Mouse (Mus musculus): ENCODE measurements around the gene Syce2.
"Not testable (repeated sequence)": the region's sequence is repeated elsewhere in the genome, so short reads cannot be mapped to it uniquely, and the experiment has no call there.

The Syce2 gene

DNA sequence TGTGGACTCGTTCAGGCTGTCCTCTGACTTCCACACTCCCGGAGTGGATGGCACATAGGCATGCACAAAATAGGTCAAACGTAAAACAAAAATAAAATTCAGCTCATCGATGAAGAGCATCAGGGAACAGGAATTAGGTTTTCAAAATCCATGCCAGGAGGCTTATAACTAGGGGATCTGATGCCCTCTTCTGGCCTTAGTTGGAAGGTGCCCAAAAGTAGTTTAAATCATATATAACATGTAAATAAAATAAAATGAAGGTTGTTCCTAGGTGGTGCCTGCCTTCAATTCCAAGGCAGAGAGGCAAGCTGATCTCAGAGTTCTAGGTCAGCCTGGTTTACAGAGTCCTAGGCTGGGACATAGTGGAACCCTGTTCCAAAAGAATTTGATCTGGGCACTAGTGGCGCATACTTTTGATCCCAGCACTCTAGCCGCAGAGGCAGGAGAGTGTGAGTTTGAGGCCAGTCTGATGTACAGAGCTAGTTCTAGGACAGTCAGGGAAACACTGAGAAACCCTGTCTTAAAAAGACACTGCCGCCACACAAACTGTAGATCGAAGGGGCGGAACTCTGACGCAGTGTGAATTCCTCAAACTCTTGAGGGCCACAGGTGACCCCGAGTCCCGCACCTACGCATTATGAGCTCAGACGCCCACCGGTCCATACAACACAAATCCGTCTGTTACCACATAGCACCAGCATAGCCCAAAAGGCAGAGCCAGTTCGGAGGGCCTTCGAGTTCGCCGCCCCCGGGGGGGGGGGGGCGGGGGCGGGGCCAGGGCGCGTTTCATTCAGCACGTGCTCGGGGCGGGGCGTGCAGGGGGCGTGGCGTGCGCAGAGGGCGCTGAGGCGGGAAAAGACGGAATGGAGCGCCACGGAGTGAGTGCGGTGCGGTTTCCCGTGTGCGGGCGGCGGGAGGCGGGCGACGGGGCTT lies at the start of gene Syce2:
Syce2 (plus strand) TSS at position 736 of the 933 bp plus-strand sequence.
- DNase-seq: peak; percentile 39 to 70

DNA sequence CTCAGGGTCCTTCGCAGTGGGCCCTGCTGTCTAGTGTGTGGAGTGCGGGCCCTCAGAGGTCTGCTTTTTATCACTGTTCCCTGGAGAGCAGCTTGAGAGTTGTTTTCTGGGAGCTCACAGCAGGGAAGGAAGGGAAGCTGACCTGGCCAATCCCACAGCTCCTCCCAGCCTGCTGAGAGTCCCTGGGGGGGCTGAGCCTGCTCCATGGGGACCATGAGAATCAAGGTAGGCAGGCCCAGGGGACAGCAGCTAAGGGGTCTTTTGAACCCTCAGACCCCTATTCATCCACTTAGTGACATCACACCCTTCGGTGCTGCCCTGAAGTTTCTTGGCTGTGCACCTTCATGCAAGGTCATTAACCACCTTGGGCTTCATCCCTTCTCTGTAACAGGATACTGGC lies 49.2 kb upstream of the Syce2 start, which contains the start of gene Dand5:
Dand5 (minus strand) TSS at position 101 of the 400 bp plus-strand sequence.
- DNase-seq: no peak

DNA sequence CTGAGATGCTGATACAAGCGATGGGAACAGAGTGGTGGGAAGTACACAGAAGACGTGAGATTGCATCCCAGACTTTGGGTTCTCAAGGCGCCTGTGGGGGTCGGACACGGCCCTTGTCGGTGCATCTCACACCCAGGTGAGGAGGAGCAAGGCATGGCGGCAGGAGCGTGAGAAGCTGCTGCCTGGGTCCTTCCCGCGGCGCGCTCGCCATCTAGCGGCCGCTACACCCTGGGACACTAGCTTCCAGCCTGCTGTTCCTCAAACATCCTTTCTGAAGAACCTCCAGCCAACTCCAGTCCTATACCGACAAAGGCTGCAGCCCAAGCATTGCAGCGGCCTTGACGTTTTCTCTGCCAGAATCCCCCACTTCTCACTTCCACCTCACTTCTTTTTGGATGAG lies 48.3 kb upstream of the Syce2 start:
- DNase-seq: peak; percentile 74 to 79

DNA sequence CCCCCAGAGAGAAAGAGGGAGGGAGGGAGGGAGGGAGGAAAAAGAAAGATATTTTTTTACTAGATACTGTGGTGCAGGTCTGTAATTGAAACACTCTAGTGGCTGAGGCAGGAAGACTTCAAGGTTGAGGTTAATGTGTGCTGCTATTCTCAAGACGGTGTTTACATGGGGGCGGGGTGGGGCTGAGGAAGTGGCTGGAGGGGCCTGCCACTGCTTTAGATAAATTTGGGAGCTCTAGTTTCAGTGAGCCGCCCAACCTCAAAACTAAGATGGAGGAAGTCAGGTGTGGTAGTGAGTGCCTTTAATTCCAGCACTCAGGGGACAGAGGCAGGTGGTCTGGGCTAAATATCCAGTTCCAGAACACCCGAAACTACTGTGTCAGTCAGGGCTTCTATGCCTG lies 46.3 kb upstream of the Syce2 start:
- DNase-seq: no peak

DNA sequence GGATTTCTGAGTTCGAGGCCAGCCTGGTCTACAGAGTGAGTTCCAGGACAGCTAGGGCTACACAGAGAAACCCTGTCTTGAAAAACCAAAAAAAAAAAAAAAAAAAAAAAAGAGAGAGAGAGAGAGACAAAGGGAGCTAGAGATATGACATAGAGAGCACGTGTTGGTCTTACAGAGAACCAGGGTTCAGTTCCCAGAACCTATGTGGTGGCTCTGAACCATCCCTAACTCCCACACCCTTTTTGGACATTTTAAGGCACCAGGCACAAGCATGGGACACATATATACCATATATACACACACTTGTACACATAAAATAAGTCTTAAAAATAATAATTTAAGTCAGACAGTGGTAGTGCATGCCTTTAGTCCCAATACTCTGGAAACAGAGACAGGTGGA lies 45.4 kb upstream of the Syce2 start:
- DNase-seq: not testable (repeated sequence)

DNA sequence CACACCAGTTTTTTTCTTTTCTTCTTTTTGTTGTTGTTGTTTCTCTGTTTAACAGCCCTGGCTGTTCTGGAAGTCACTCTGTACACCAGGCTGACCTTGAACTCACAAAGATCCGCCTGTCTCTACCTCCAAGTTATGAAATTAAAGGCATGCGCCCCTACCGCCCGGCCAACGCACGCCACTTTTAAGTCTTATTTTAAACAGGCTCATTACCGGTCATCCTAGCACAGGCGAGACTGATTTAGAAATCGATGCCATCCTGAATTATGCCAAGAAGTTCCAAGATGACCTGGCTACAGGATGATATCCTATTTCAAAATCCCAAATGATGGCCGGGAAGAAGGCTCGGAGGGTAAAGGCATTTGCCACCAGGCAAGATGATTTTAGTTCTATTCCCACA lies 40.4 kb upstream of the Syce2 start, which contains the start of gene Gadd45gip1:
Gadd45gip1 (plus strand) TSS at position 33 of the 400 bp plus-strand sequence.
- DNase-seq: peak; percentile 38 to 40

DNA sequence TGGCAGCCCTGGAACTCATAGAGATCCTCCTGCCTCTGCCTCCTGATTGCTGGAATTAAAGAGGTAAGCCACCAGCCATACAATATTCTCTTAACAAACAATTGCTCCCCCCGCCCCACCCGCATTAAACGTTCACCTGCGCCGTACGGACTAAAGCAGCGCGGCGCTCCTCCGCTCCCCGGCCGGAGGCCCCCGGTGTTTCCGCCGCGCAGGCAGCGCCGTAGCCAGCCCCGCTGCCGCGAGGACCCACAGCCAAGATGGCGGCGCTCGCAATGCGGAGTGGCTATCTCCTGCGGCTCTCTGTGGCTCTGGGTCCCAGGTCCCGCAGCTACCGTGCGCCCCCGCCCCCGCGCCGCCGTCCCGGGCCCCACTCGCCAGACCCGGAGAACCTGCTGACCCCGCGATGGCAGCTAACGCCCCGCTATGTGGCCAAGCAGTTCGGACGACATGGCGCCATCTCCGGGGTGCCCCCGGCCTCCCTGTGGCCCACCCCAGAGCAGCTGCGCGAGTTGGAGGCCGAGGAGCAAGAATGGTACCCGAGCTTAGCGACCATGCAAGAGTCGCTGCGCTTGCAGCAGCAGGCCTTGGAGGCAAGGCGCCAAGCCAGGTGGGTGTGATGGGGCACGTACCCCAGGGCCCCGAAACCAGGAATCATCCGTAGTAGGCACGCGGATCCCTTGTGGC lies 39.7 kb upstream of the Syce2 start:
- peak; percentile 81 to 86 for DNase-seq

DNA sequence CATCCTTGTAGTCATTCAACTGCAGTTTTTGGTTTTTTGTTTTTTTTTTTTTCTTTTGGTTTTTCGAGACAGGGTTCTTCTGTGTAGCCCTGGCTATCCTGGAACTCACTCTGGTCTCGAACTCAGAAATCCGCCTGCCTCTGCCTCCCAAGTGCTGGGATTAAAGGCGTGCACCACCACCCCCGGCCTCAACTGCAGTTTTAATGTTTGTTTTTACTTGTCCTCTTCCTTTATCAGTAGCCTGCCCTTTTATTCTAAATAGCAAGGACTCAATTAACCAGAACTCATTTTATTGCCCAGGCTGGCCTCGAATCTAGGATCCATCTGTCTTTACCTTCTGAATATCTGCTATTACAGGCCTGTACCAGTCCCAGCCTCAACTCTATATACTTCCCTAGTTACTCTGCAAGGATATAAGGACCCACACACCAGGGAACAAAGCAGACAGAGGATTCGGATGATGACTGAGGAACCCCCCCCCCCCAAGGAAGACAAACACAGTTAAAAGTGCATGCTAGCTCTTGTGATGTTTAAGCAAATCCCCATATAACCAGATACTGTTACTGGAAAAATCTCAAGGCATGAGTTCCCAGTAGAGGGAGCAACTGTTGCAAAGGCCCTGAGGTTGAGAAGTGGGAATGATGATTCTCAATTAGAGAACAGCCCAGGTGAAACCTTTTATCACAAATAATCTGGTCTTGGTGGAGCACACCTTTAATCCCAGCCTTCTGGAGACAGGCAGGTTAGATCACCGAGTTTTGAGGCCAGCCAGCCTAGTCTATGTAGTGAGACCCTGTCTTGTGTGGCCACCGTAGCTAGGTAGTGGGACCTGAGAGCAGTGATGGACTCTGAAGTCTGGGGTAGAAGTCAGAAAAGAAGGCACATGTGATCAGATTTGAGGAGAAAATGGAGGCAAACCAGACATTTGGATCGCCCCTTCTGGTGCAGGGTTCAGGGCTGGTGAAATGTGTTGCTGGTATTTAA lies 38.9 kb upstream of the Syce2 start:
- peak in 1 of 2 experiments; percentile 7 for DNase-seq

DNA sequence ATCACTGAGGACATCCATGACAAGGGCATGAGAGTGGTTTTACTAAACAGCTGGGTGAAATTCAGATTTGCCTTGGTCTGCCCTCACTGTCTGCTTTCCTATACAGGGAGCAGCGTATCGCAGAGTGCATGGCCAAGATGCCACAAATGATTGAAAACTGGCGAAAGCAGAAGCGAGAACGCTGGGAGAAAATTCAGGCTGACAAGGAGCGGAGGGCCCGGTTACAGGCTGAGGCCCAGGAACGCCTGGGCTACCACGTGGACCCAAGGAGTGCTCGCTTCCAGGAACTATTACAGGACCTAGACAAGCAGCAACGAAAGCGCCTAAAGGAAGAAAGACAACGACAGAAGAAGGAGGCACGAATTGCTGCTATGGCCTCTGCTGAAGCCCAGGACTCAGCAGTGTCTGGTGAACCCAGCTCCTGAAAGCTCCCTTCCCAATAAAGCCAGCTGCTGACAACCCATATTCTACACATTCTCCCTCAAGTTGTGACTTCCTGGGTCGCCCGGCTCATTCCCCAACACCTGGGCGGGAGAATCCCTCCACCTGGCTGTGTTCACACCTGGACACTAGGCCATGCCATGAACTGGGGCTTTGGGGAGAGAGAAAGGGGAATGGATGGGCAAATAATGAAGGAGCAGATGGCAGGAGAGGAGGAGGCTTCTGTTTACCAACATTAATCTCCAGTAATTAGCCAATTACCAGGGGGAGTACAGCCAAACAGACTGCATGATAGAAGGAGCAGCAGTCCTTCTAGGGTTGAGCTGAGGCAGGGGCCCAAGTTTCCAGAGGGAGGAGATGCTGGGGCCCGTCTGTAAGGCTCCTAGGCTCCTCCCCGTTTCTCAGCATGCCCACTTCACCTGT lies 37.7 kb upstream of the Syce2 start:
- peak in 1 of 2 experiments; percentile 17 for DNase-seq

DNA sequence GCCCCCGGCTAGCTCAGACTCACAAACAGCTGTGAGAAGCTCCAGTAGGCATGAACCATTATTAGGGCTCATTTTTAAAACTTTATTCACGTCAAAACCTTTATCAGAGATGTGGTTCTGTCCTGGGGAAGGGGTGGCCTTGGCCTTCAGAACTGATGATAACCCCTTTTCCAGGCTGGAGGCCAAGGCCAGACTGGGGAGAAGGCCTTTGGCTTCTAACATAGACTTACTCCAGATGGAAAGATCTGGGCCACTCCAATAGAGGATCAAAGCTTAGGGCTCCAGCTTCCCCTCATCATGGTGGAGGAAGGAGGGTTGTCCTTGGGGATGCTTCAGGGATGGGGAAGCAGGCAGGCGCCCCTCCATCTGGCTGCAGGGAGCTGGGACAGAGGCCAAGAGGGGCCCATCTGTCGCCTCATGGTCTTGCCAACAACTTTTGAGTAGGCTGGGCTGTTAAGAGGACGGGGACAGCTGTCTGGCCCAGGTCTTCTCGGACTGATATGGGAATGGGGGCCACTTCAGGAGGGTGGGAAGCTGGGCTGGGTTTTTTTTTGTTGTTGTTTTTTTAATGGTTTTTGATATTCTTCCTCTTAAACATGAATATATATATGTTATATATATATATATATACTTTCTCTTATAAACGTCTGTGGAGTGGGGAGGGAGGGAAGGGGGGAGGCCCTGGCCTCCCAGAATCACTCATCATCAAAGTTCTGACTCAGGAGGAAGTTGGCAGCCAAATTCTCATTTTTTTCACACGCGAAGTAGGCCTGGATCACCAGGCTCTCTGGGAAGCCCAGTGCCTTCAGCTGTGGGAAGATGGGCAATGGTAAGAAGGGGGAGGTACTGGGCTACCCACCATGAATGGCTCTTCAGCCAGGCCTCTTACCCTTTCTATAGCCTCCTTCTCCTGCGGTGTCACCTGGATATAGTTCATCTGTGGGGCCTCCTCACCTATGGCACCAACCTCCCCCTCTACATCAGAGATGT lies 36.8 kb upstream of the Syce2 start:
- peak; percentile 84 to 87 for DNase-seq

DNA sequence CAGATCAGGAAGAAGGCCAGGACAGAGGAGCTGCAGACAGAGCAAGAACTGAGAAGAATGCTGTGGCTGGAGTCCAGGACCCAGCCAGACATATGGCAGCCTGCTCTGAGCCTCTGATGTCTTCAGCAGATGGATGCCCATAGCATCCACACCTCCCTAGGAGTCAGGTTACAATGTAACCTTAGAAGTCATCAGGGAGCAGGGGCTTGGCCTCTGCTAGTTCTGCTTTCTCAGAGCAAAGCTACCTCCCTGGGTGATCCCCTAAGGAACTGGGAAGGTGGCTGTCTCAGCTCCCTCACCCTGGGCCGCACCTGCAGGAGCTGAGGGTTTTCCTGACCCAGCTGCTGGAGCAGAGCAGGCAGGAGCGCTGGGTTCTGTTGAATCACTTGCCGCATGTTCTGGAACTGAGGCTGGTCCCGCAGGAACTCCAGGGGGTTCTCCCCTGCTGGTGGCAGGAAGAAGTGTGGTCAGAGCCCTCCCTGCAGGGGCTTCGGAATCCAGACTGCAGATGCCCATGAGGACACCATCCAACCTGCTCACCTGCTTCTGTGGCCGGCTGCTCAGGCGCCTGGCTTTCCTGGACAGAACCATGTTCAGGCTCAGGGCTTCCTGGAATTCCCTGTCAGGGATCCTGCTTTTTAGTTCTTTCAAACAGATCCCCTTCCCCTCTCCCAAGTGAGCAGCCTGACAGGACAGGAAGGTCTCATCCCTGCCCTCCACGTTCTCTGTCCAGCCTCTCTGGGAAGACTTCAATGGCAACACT lies 34.6 kb upstream of the Syce2 start:
- DNase-seq: peak in 1 of 2 experiments; percentile 52

DNA sequence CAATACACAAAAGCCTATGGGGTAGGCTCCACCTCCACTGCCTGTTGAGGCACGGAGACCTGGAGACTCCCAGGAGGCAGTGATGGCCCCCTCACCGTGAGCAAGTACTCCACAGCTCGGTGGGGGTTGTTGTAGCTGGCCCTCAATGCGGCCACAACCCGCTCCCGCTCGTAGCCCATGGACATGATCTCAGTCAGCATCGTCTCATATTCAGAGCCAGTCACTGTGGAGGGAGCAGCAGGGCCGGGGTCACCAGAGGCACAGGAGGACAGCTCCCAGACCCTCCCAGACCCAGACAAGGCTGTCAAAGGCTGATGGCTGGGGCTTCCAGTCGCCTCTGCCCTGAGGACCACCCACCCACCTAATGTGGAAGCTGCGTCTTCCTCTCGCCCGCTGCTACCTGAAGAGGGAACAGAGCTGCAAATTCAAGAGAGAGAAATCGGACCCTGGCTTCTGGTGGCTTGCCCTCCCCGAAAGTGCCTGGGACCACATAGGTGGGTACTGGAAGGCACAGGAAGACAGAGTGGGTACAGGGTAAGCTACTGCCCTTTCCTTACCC lies 33.9 kb upstream of the Syce2 start:
- DNase-seq: no peak

DNA sequence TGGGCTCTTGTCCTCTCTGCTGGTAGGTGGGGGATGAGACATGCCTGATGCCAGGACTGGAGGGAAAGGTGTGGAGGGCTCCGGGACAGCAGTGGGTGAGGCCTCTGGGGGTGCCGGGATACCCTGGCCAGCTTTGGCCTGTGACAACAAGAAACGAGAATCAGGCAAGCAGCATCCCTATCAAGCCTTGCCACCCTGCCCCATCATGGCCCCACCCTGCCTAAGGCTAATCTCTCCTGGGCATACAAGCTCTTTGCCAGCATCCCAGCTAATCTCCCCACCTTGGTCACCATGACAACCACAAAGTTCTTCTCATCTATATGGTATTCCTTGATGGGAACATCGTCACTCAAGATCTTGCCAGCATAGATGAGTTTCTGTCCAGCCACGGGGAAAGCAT lies 33.4 kb upstream of the Syce2 start:
- no peak for DNase-seq

DNA sequence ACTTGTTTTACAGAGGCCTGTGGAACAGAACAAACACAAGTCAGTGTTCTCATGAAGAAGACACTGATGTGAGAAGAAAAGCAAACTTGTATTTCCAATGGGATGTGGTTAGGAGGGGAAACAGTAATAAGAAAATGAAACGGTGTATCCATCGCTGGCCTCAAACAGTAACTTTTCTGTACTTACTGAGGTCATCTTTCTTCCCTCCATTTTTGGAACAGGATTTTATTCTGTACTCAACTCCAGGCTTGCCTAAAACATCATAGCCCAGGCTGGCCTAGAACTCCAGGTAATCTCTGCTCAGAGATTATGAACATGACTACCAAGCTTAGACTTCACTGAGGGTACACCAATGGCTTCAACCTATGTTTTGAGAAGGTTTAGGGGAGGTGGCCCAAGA lies 32.5 kb upstream of the Syce2 start:
- no peak for DNase-seq

DNA sequence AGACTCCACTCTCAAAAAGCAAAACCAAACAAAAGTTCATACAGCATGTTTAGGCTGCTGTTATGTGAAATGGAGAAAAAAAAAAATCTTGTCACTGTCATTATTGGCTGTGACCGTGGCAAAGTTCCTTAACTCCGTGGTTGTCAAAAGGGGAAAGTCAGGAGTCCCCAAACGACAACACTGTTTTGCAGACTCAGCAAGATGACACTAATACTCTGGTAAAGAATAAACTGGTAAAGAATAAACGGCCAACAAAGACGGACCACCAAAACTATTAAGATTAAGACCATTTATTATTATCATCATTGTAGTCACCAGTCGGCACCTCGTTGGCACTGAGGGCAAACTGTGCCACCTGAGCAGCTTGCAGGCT lies 32.0 kb upstream of the Syce2 start:
- no peak for DNase-seq

DNA sequence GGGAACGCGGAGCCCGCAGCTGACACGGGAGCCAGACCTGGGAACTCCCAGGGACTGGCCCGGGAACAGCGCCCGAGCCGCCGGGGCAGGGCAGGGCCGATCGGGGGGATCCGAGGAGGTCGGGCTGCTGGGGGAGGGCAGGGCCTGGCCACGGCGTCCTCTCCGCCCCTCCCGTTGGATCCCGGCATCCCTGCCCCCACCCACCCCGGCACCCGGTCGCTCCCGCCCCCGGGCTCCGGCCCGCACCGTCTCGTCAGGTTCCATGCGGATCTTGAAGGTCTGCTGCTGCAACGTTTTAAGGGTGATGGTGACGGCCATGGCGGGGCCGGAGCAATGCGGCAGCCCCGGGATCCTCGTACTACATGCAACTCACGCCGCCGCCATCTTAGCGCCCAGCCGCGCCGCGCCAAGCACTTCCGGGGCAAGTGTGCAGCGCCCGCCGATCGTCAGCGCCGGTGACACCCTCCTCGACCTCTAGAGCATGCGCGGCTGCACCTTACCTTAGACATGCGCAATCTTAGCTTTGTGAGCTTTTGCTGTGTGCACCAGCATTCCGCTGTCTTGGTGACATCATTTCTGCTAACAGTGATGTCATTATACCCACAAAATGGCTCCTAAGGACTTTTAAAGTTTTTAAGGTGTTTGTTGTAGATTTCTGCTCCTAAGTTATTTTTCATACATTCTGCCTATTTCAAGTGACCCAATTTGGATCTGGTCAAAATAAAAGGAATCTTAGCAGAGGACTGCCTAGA lies 31.5 kb upstream of the Syce2 start, which contains the start of gene Rad23a:
Rad23a (minus strand) TSS at position 418 of the 752 bp plus-strand sequence.
- peak; percentile 91 for DNase-seq

DNA sequence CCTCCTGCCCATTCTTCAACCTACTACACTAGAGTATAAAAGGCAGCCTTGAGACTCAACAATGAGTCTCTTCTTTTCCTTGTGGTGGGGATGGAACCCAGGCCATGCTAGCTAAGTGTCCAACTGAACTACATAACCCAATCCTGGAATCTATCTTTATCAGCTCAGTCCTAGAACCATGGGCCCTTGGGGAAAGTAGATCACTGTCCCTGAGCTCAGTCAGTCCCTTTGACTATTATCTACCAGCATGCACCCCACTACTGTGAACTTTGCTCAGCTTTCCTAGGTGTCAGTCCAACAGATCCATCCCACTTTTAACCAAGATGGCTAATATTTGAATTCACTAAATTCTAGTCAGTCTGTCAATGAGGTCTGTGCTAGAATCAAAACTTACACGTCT lies 30.4 kb upstream of the Syce2 start:
- DNase-seq: no peak

DNA sequence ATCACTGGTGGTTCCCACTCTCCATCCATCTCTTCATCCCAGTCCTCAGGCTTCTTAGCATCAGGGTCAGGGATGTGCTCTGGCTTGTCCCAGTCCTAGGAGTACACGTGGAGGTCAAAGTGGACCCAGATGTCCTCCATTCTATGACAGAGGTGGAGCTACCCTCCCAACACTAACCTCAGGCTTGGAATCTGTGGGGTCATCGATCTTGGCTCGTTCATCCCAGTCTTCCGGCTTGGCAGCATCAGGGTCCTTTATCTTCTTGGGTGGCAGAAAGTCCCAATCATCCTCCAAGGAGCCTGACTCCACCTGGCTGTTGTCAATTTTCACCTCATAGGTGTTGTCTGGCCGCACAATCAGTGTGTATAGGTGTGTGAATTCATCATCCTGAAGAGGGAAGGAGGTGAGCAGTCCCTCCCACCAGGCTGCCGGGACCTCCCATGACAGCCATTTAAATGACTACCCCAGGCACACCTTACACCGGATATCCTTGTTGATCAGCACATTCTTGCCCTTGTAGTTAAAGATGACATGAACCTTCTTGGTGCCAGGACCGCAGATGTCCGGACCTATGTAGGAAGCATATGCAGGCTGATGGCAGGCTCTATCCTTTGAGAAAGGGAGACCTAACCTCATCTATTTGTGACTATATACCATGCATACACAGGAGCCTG lies 27.4 kb upstream of the Syce2 start:
- no peak for DNase-seq

Measured in cerebellum, postnatal 36 days (tissue).